Comparison of ENCODE assay signal across 8 mouse cellular contexts in the genomic region with DNA sequence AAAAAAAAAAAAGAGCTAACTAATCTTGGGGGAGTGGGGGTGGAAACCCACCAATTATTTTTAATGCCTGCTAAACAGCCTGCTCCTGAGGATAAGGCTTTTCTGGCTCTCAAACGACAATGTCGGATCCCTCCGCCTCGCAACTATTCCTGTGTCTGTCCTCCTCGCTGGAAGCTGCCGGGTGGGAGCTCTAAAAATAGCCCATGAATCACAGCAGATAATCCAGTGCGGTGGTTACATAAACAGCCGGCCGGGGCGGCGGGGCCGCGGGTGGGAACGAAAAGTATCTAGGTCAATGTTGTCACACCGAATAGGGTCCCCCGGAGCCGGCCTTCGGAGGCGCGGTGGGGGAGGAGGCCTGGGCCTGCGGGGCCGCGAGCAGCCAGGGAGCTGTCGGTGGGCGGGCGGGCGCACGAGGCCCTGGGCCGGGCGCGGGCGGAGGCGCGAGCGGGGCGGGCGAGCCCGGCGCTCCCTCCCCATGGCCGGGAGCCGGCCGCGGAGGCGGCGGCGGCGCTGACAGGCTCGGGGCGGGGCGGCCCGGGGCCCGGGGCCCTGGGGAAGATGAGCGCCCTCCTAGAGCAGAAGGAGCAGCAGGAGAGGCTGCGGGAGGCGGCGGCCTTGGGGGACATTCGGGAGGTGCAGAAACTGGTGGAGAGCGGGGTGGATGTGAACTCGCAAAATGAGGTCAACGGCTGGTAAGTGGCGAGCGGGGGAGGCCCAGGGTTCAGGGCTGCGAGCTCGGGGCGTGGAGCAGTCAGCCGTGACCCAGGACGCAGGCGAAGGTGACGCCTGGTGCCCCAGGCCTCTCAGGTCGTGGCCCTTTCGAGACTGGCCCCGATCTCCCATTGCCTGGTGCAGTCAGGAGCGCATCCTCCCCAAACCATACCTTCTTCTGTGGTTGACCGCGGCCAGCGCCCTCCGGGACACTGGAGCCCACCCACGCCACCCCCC. TPM values are rescaled to one million over a fixed set of nuclear protein-coding genes. Genes with fewer than 3 reads are reported as not detected.
DNase-seq lines count a peak whose midpoint lies in the region; ATAC-seq lines count a peak whose summit lies in the region.

TSS of gene Ankrd40 (plus strand) at position 309 of the 951 bp plus-strand sequence.

- peak; percentile 94 for DNase-seq in adipocyte (ENCODE audit: low spot score)
- peak; percentile 90 for DNase-seq in embryo, embryonic 10 days (ENCODE audit: low spot score)
- peak; percentile 96 for DNase-seq in gastrocnemius, postnatal 14 days
- peak; percentile 96 for DNase-seq in left cerebral cortex, postnatal 10 days (ENCODE audit: extremely low spot score in 1 of 2, low spot score in 2 of 2)
- peak; percentile 97 for DNase-seq in right cerebral cortex, postnatal 25 days
- DNase-seq in urinary bladder, postnatal 4 days (ENCODE audit: low spot score in 2 of 2) = peak; percentile 92 to 94

- intact Hi-C loops in gastrocnemius, postnatal 14 days (cut with DNase I; ENCODE audit: low total_unique reads) = no loop called here
- intact Hi-C loops in left cerebral cortex, postnatal 10 days (cut with DNase I) = no loop called here

- ATAC-seq in inflammation-experienced regulatory T-cells, adult 6 months = peak; percentile 57
- peak; percentile 63 for ATAC-seq in megakaryocyte-erythroid progenitor cell, adult 5-6 weeks (replicated peaks; ENCODE audit: low FRiP score, low TSS enrichment, poor library complexity, severe bottlenecking)

RNA-seq across cellular contexts. Expression of gene Ankrd40, which starts in this region (rescaled TPM):
- total RNA-seq in gastrocnemius, postnatal 14 days (2021) = 100 to 1,000 TPM; 136 to 150 TPM
- 10 to 100 TPM; 10.9 to 18.7 (median 17.1) TPM for polyA plus RNA-seq in inflammation-experienced regulatory T-cells, adult 6 months (2017; shearing (Covaris generic))
- 10 to 100 TPM; 73.3 to 75.7 TPM for total RNA-seq in left cerebral cortex, postnatal 10 days (2021)
- 19.9 and 20.9 TPM in 2 replicates for total RNA-seq in megakaryocyte-erythroid progenitor cell, adult 5-6 weeks (2014; fragmentation: Nextera tagmentation)
- 41.5 and 44.8 TPM in 2 replicates for total RNA-seq in megakaryocyte-erythroid progenitor cell, adult 5-6 weeks (2017)

Comparison
In these comparisons a context has a peak if more than half of its experiments do, and no peak if none do; other contexts are left out.
1. Peak in every context shown above with its lines: DNase-seq and ATAC-seq.